Mouse (Mus musculus): Measurements from ENCODE around the gene Arhgap9.
"Not testable (repeated sequence)": the region's sequence is repeated elsewhere in the genome, so short reads cannot be mapped to it uniquely, and the experiment has no call there.

Gene Arhgap9

DNA sequence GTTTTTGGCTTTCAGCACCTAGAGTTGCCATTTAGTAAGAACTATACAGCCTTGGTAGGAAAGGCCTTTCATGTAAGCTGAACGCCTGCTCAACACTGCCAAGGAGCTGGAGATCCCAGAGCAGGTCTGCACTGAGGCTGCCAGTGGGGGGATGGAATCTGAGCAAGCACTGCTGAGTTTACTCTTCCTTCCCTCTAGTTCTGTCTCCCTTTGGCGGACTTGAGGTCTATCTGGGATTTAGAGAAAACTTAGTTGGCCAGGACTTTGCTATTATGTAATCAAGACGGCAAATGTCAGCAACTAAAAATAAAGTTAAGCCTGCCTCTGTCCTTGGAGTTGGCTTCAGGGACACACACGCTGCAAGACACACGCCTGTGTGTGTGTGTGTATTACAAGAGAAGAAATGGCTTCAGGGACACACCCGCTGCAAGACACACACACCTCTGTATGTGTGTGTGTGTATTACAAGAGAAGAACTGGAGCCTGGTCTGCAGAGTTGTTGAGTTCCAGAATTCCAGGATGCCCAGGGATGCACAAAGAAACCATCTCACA lies 28.7 kb upstream of the Arhgap9 start:
- DNase-seq = peak; percentile 21

DNA sequence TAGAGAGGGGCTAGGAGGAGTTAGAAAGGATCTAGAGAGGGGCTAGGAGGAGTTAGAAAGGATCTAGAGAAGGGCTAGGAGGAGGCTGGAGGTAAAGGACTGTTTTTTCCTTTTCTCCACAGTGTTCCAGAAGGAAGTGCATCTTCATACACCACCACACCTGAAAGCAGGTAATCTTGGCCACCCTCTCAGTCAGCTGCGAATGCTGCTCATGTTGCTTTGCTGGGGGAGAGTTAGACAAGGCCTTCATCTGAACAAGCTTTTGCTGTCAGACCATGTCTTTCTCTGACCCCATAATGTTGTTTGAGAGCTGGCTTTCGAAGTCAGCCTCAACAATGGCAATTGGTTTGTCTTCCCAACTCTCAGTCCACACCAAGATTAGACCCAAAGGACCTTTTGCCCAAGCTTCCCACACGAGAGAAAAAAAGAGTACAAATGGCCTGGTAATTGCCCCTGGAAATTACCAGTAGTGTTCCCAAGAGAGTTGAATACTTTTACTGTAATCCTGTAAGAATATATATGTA lies 28.1 kb upstream of the Arhgap9 start:
- DNase-seq = no peak

GRCm38 (mm10) chr10:127294895-127295510 lies 26.8 kb upstream of the Arhgap9 start:
- DNase-seq = no peak

DNA sequence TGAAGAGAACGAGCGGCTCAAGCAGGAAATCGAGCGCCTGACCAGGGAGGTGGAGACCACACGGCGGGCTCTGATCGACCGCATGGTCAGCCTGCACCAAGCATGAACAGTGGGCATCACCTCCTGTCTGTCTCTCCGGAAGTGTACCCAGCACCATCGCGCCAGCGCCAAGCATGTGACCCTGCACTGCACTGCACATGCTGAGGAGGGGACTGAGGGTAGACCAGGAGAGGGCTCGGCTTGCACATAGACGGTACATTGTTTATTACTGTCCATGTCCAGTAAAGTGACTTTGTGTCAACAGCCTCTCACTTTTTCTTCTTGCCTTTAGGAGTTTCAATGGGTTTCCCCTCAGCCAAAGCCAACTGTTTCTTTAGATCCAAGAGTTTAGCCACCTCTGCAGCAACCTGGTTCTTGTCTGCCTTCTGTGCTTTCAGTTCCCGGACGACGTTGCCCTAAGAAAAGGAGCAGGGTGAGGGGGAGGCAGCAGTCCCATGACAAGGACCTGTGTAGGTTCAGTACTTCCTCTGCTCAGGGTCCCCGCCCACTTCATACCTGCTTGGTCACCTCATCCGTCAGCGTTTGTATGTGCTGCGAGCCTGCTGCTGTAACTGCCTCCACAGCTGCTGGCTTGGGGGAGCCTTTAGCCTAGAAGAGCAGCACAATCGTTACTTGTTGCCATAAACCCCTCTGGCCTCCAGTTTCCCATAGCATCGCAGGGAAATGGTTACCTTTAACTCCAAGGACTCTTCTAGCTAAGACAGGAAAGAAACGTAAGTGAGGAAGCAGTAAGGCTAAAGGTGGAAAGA lies 25.6 kb upstream of the Arhgap9 start:
- no peak for DNase-seq

DNA sequence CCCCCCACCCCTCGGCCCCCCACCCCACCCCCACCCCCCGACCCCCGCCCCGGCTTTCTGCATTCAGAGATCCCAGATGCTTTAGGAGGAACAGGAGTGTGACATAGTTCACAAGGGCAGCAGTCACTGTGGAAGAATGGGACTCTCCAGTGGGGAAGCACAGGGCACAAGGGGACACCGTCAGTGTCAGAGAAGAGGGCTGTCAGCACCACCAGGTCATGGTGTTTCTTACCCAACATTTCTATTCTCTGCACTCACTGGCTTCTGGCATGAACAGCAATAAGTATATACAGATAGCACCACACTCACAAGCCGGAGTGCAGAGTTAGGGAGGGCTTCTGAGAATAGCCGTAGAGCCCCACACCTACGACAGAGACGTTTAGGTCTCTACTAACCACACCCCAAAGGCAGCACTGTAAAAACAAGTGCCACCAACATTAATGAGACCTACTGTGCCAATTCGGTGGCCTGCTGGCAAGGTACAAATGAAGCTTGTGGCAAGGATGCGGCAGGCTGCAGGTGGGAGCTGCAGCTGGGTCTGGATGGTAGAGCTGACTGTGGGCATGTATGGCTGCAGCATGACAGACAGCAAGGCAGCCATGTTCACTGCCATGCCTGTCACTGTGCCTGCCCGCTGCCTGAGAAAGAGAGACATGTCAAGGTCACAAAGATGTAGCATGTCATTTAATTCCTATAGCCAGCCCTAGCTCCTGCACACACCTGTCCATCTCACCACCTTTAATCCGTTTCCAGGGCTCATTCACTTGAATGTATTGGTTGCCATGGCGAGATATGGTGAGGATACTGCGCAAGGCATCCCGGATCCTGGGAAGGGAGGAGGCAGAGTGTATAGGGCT lies 24.5 kb upstream of the Arhgap9 start:
- no peak for DNase-seq

GRCm38 (mm10) chr10:127300361-127300760 lies 21.4 kb upstream of the Arhgap9 start:
- no peak for DNase-seq

DNA sequence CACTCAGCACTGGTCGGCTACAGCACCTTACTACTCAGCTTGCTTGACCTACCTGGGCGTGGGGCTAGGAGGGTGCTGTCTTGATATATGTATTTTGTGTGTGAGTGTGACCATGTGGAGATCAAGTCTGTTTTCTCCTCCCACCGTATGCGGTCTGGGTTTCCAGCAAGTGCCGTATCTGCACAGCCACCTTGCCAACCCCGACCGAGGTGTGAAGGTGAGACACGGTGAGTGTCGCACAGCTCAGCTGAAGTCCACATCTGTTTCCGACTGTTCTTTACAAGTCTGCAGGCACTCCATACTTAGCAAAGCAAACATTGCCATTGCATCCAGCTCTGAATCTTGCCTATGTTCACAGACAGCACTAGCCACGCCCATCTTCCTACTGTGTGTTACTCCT lies 18.6 kb upstream of the Arhgap9 start:
- DNase-seq = no peak

DNA sequence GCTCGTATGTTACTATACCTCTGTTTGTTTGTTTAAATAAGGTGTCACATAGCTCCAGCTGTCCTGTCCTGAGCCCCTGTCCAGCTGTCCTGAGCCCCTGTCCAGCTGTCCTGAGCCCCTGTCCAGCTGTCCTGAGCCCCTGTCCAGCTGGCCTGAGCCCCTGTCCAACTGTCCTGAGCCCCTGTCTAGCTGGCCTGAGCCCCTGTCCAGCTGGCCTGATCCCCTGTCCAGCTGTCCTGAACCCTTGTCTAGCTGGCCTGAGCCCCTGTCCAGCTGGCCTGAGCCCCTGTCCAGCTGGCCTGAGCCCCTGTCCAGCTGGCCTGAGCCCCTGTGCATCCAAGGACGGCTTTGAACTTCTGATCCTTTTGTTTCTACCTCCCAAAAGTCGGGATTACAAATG lies 12.6 kb upstream of the Arhgap9 start:
- DNase-seq = not testable (repeated sequence)

- DNase-seq = no peak
These were observed 11.0 kb upstream of the Arhgap9 start for GRCm38 (mm10) chr10:127310523-127311475.

DNA sequence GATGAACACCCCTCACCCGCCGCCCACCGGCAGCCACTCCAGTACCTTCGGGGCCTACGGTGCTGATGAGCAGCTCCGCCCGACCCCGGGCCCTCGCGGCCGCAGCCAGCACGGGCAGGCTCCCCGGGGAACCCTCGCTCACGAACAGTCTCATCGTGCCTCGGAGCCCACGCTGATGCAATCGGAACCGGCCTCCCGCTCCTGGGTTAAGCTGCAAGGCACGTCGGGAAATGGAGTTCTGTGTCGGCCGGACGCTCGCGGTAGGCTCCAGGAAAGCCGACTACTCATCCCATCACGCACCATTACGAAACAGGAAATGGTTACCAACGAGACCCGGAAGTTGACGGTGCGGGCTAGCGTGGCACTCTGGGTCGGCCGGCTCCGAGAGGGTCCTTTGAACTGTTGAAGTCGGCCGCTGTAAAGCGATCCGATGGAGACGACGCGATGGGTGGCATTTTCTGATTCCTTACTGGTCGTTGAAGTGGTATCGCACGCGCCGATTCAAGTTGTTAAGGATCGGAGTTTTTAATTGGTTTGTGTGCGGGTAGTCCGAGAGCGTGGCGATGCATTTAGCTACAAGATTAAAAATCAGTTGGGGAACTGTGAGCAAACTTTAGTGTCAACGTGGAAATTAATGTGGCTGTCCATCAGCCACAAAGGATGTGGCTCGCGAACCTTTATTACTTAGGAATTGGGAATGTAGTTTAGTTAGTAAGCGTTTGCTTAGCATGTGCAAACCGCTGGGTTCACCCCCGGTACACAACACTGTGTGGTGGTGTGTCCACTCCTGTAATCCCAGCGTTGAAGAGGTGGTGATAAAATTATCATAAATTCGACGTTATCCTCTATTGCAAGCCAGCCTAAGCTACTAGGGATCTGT lies 10.0 kb upstream of the Arhgap9 start, which contains the start of gene Mars:
Gene Mars, minus strand, starts transcription at position 311 of the 880 bp plus-strand sequence.
- DNase-seq = peak; percentile 94

GRCm38 (mm10) chr10:127312356-127312676 lies 9.4 kb upstream of the Arhgap9 start:
- DNase-seq = peak; percentile 87

DNA sequence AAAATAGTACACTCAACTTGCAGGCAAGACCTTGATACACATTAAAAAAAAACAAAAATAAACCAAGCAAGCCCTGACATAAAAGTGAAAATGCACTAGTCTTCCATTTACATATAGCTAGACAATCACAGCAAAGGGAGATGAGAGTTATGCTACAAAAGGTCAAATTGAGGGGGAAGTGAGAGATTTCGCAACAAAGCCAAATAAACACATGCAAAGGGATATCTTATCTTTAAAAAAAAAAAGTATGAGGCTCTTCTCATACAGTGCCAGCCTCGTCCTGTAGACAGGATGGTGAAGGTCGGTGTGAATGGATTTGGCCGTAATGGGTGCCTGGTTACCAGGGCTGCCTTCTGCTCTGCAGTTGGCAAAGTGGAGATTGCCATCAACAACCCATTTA lies 8.9 kb upstream of the Arhgap9 start:
- no peak for DNase-seq

DNA sequence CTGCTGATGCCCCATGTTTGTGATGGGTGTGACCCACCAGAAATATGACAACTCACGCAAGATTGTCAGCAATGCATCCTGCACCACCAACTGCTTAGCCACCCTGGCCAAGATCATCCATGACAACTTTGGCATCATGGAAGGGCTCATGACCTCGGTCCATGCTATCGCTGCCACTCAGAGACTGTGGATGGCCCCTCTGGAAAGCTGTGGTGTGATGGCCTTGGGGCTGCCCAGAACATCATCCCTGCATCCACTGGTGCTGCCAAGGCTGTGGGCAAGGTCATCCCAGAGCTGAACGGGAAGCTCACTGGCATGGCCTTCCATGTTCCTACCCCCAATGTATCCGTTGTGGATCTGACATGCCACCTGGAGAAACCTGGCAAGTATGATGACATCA lies 8.2 kb upstream of the Arhgap9 start:
- not testable (repeated sequence) for DNase-seq

DNA sequence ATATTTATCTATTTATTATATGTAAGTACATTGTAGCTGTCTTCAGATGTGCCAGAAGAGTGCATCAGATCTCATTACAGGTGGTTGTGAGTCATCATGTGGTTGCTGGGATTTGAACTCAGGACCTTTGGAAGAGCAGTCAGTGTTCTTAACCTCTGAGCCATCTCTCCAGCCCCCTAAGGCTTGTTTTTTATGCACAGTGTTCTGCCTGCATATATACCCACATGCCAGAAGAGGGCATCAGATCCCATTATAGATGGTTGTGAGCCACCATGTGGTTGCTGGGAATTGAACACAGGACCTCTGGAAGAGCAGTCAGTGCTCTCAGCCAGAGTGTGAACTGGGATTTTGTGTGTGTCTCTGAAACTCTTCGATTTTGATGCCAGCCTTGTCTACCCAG lies 6.8 kb upstream of the Arhgap9 start:
- not testable (repeated sequence) for DNase-seq

DNA sequence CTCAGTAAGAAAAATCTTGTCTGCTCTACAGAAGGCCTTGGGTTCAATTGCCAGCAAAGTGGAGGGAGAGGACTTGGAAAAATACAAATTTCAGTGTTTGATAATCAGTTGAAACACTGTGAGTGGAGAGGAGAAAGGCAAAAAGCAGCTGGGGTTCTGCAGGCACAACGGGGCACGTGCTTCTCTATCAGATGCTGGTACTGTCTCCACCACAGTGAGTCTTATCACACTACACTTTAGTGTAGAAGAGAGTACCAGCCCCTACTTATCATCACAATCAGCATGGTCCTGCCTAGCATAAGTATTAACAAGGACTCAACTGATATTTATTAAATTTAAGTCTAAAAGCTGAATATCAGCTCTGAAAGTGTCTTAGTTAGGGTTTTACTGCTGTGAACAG lies 4.5 kb upstream of the Arhgap9 start:
- DNase-seq = no peak

DNA sequence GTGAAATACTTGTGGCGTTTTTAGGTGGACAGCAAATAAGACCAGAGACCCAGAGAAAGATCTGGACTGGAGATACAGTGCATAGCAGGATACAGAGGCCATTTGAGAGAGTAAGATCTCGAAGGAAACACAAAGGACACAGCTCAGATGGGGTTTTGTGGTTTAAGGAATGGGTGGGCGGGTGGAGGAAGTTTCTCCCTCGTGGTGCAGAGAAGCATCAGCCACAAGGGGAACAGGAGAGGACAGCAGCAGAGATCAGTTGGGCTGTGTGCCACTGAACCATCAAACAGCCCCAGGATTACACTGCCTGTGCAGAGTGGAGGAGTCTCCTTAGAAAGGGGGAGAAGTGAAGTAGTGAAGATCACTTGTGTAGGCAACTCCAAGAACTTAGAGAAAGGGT lies 3.8 kb upstream of the Arhgap9 start:
- no peak for DNase-seq

DNA sequence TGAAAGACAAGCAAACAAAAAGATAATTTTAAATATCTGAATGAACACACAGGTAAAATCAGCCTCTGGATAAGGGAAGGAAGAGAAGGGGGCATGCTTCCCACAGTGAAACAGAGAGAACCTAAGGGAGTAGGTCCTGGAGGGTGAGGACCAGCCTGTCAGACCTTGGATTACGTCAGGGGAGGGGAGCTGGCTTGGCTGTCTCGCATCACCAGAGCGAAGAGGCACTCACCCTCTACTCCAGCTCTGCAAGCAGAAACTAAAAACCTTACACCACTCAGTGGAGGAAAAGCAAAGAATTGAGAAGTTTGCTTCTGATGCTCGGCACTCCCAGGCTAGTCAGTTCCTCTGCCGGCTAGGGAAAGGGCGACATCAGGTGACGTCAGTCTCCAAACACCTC lies 1.8 kb upstream of the Arhgap9 start:
- DNase-seq = no peak

DNA sequence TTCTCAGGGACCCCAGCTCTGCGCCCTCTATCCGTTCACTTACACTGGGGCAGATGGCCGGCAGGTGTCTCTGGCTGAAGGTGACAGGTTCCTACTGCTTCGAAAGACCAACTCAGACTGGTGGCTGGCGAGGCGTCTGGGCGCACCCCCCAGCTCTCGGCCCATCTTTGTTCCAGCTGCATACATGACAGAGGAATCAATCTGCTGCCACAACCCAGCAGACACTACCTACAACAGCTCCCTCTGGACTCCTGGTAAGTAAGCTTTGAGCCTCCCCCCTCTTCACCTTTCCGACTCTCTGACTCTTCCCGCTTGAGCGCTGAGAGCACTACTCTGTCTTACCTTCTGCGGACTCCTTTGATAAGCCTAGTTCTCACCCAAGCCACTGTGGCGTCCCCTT lies 414 bp downstream of the Arhgap9 start:
- no peak for DNase-seq

DNA sequence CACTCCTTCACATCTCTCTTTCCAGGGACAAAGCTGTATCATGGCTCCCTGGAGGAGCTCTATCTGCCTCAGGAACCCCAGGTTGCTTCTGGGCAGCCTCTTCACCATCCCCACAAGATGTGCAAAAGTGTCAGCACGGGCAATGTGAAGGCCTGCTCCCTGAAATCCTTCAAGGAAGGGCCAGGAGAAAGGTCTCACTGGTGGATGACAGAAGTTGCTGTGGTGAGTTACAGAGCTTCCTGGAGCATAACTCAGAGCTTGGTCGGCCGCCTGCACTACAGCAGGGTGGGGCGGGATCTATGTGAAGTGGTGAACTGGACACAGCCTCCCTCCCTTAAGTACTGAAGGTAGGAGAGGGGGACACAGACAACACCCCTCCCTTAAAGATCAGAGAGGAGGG lies 905 bp downstream of the Arhgap9 start:
- DNase-seq = no peak

GRCm38 (mm10) chr10:127323131-127323855 lies 1.5 kb downstream of the Arhgap9 start:
- DNase-seq = no peak
